Mouse (Mus musculus) lung, adult 2 months (tissue): Measurements from ENCODE around the gene 9330182L06Rik.

Experiments
- CTCF ChIP-seq: fragments of 200-500 bp; IDR thresholded peaks from 2 replicates; pipeline ENCODE4 v1.5.1; 2011; ENCODE audit warnings: mild to moderate bottlenecking, low read length, control low read depth; ENCODE audit not compliant: insufficient read depth
- POLR2A ChIP-seq: fragments of 200-500 bp; IDR thresholded peaks from 2 replicates; pipeline ENCODE4 v1.6.1; 2011; ENCODE audit warnings: low read depth, mild to moderate bottlenecking, control low read depth, low read length, borderline replicate concordance; ENCODE audit errors: extremely low read depth

GRCm38 (mm10) chr5:9296550-9296928 is 30.6 kb downstream of the 9330182L06Rik start:
- TF ChIP-seq CTCF (no peak), POLR2A (no peak)
